Mouse (Mus musculus) heart, embryonic 10.5 days (tissue): Measurements from ENCODE around the gene Thbs3. TPM values are rescaled to one million over a fixed set of nuclear protein-coding genes. Genes with fewer than 3 reads are reported as not detected.

Source experiments
- DNase-seq: peaks from one replicate; pipeline ENCODE4 v3.0.0-alpha.2; 2017; ENCODE audit warnings: low spot score
- H3K27ac ChIP-seq: fragments of 300-500 bp; sonication (generic); 2 replicates; pipeline ENCODE4 v1.5.1; 2016; ENCODE audit warnings: mild to moderate bottlenecking
- H3K27me3 ChIP-seq: fragments of 300-500 bp; sonication (generic); 2 replicates; pipeline ENCODE4 v1.6.1; 2016; ENCODE audit warnings: mild to moderate bottlenecking; ENCODE audit not compliant: poor library complexity, insufficient read depth, severe bottlenecking
- H3K36me3 ChIP-seq: fragments of 300-500 bp; sonication (generic); 2 replicates; pipeline ENCODE4 v1.6.1; 2016; ENCODE audit warnings: mild to moderate bottlenecking, moderate library complexity
- H3K4me1 ChIP-seq: fragments of 300-500 bp; sonication (generic); 2 replicates; pipeline ENCODE4 v1.6.1; 2016; ENCODE audit warnings: mild to moderate bottlenecking
- H3K4me3 ChIP-seq: fragments of 300-500 bp; sonication (generic); 2 replicates; pipeline ENCODE4 v1.5.1; 2016; ENCODE audit warnings: mild to moderate bottlenecking, moderate library complexity
- H3K9me3 ChIP-seq: fragments of 300-500 bp; sonication (generic); 2 replicates; pipeline ENCODE4 v1.6.1; 2016; ENCODE audit warnings: mild to moderate bottlenecking, moderate library complexity
- WGBS: fragments of 180-500 bp; shearing (Covaris S2); methylation state at CpG from one replicate; pipeline ENCODE4 v1.1.7; 2016; 5-methylcytosine and 5-hydroxymethylcytosine counted together
- polyA plus RNA-seq: library from polyadenylated mRNA; unstranded; fragments of >200 nt; fragmentation: Nextera tagmentation; extraction: Ambion mirVana; gene quantifications from 2 replicates; pipeline ENCODE4 v1.2.1, GENCODE M21; 2016

Gene Thbs3
- polyA plus RNA-seq, 1 experiment from 2014 or later = 20.0 TPM

DNA sequence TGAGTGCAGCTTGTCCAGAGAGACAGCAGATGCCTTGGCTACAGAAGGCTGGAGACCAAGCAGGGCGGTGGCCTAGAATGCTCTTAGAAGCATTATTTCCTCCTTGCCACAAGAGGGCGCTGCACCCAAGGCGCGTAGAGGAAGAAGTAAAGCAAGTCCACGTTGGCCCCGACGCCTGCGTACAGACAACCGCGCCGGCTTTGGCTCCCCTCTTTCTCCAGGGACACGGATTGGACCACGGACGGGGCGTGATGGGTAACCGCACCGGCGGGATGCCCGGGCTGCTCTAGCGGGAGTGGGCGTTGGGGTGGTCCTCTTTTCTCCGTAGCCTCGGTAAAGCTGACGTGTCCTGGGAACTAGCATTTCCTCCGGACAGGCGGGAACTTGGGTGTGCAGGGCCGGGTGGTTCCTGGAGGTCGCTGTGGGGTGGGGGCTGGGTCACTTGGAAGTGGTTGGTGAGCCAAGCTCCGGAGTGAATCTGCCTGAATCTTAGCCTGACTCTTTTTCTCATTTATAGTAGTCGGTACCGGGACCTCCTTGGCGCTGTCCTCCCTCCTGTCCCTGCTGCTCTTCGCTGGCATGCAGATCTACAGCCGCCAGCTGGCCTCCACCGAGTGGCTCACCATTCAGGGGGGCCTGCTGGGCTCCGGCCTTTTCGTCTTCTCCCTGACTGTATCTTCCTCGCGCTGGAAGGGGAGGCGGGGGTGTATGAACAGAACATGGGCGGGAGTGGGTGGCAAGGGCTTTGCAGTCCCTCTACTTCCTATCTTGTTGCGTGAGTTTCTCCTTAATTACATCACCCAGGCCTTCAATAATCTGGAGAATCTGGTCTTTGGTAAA lies 31.5 kb downstream of the Thbs3 start, which contains the start of gene Trim46:
Trim46 (minus strand) TSS at position 49 of the 840 bp plus-strand sequence.
- H3K27ac ChIP-seq = peak within 1 kb of the TSS; percentile 92
- under 1% methylated on average over 42 of the region's 42 CpGs for WGBS
- peaks cover 28% of the 10 kb centered on the region for H3K27me3 ChIP-seq
- H3K36me3 ChIP-seq = peaks cover 24% of the 10 kb centered on the region
- DNase-seq = peak; percentile 97
- peak within 1 kb of the TSS; percentile 77 for H3K4me3 ChIP-seq
- no peaks in the 10 kb centered on the region for H3K9me3 ChIP-seq
- H3K4me1 ChIP-seq = peaks cover 60% of the 10 kb centered on the region

GRCm38 (mm10) chr3:89247466-89247865 lies 32.5 kb downstream of the Thbs3 start:
- peaks cover 24% of the 10 kb centered on the region for H3K36me3 ChIP-seq
- 0 out of 2 replicates have a peak overlapping the region, but pooled peaks have one; percentile 92 for H3K27ac ChIP-seq
- no peaks in the 10 kb centered on the region for H3K9me3 ChIP-seq
- no peak for DNase-seq
- peaks cover 37% of the 10 kb centered on the region for H3K27me3 ChIP-seq
- H3K4me1 ChIP-seq = peaks cover 69% of the 10 kb centered on the region
- WGBS = 81% methylated on average over 4 of the region's 4 CpGs
- H3K4me3 ChIP-seq = peak overlapping the region; percentile 77

GRCm38 (mm10) chr3:89250435-89251040 lies 35.6 kb downstream of the Thbs3 start:
- DNase-seq = no peak
- WGBS = 13% methylated on average over 7 of the region's 7 CpGs
- Histone ChIP-seq H3K9me3 (no peaks in the 10 kb centered on the region), H3K4me1 (peaks cover 47% of the 10 kb centered on the region), H3K27ac (peak overlapping the region; percentile 29), H3K4me3 (no peak overlapping the region), H3K36me3 (peaks cover 24% of the 10 kb centered on the region), H3K27me3 (peaks cover 13% of the 10 kb centered on the region)

GRCm38 (mm10) chr3:89251365-89251895 lies 36.5 kb downstream of the Thbs3 start:
- Histone ChIP-seq H3K4me1 (peaks cover 41% of the 10 kb centered on the region), H3K27me3 (peaks cover 11% of the 10 kb centered on the region), H3K36me3 (peaks cover 24% of the 10 kb centered on the region), H3K9me3 (no peaks in the 10 kb centered on the region), H3K27ac (peak overlapping the region; percentile 76), H3K4me3 (peak overlapping the region; percentile 46)
- WGBS = 5% methylated on average over 17 of the region's 17 CpGs
- DNase-seq = no peak

- WGBS = 81% methylated on average over 5 of the region's 5 CpGs
- Histone ChIP-seq H3K4me3 (no peak overlapping the region), H3K9me3 (no peaks in the 10 kb centered on the region), H3K27me3 (peaks cover 15% of the 10 kb centered on the region), H3K27ac (no peak overlapping the region), H3K4me1 (peaks cover 26% of the 10 kb centered on the region), H3K36me3 (no peaks in the 10 kb centered on the region)
- no peak for DNase-seq
These were observed 40.0 kb downstream of the Thbs3 start for GRCm38 (mm10) chr3:89254994-89255393.

DNA sequence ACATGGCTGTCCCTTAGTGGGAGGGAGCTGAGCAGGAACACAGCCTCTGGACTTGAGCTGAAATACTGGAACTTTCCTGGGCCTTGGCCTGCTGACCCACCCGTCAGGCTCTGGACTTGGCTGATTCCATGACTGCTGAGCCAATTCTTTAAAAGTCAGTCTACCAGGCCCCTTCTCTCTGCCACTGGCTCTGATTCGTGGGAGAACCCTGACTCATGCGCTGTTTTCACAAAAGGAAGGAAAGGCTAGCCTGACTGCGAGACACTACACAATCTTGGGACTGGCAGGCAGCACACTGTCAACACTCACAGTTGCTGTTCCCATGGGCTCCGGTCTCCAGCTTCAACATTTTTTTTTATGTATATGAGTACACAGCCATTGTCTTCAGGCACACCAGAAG lies 41.2 kb downstream of the Thbs3 start:
- 61% methylated on average over 5 of the region's 5 CpGs for WGBS
- H3K27ac ChIP-seq = no peak overlapping the region

DNA sequence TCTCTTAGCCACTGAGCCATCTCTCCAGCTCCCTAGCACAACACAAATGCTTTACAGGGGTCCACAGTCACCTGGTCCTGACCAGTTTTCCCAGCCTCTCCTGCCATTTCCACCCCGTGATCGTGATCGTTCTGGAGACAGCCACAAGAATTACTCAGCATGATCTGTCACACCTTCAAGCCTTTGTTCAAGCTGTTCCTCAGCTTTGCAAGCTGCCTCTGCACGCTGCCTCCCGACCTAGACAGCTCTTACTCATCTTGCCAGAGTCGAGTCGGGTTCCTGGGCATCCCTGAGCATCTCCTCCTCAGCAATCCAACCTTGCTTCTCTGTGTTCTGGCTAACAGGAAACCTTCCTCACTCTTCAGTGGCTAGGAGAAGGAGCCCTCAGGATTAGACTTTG lies 44.1 kb downstream of the Thbs3 start, which contains the start of gene Dpm3:
Dpm3 (plus strand) TSS at position 283 of the 400 bp plus-strand sequence.
- DNase-seq = no peak
- Histone ChIP-seq H3K4me3 (no peak within 1 kb of the TSS), H3K36me3 (no peaks in the 10 kb centered on the region), H3K4me1 (0 out of 2 replicates have a peak, but pooled peaks cover 4% of the 10 kb centered on the region), H3K27me3 (peaks cover 4% of the 10 kb centered on the region; the same call in 1 of the 2 replicates), H3K9me3 (no peaks in the 10 kb centered on the region), H3K27ac (no peak within 1 kb of the TSS)
- WGBS = 44% methylated on average over 7 of the region's 7 CpGs

More for the DNA sequence above, 41.2 kb downstream of the Thbs3 start:
- no peak for DNase-seq
- Histone ChIP-seq H3K36me3 (no peaks in the 10 kb centered on the region), H3K4me1 (peaks cover 14% of the 10 kb centered on the region), H3K9me3 (no peaks in the 10 kb centered on the region), H3K4me3 (no peak overlapping the region), H3K27me3 (peaks cover 15% of the 10 kb centered on the region)

DNA sequence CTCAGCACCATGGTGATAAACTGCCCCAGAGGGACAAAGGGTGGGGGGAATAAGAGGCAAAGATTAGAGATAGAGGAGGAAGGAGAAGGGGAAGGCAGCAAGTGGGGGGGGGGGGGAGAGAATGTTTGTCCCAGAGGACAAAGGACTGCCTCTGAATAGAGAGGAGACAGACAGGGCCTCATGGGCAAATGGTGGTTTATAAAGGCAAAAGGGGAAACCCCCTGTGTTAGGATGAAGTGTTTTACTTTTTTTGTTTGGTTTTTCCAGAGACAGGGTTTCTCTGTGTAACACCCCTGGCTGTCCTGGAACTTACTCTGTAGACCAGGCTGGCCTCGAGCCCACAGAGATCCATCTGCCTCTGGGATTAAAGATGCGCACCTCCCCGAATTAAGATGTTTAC lies 45.2 kb downstream of the Thbs3 start:
- WGBS = 74% methylated on average over 3 of the region's 3 CpGs
- Histone ChIP-seq H3K27me3 (peaks cover 4% of the 10 kb centered on the region; the same call in 1 of the 2 replicates), H3K4me1 (0 out of 2 replicates have a peak, but pooled peaks cover 4% of the 10 kb centered on the region)

DNA sequence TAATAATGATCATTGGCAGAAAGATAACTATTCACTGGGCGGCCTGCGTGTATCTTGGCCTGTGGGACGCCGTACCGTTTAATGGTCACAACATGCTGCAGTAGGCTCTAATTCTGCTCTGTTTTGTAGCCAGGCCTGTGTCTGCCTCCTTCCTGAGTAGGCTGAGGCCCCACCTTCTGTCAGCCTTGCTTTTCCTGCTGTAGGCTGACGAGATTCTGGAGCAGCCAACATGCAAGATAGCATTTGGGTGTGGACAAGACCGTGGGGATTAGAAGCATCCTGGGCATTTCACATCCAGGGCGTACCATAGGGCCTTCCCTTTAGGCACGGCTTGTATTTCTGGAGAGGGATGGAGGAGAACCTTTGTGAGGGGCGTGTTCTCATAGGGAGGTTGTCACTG lies 47.4 kb downstream of the Thbs3 start:
- WGBS = 51% methylated on average over 10 of the region's 10 CpGs
- Histone ChIP-seq H3K27ac (no peak overlapping the region; the same call in 1 of the 2 replicates), H3K36me3 (no peaks in the 10 kb centered on the region), H3K9me3 (no peaks in the 10 kb centered on the region), H3K4me1 (peaks cover 19% of the 10 kb centered on the region), H3K27me3 (peaks cover 4% of the 10 kb centered on the region; the same call in 1 of the 2 replicates), H3K4me3 (no peak overlapping the region)
- no peak for DNase-seq

More for the DNA sequence above, 45.2 kb downstream of the Thbs3 start:
- no peak overlapping the region for H3K27ac ChIP-seq
- DNase-seq = no peak
- H3K4me3 ChIP-seq = no peak overlapping the region
- no peaks in the 10 kb centered on the region for H3K9me3 ChIP-seq
- no peaks in the 10 kb centered on the region for H3K36me3 ChIP-seq

DNA sequence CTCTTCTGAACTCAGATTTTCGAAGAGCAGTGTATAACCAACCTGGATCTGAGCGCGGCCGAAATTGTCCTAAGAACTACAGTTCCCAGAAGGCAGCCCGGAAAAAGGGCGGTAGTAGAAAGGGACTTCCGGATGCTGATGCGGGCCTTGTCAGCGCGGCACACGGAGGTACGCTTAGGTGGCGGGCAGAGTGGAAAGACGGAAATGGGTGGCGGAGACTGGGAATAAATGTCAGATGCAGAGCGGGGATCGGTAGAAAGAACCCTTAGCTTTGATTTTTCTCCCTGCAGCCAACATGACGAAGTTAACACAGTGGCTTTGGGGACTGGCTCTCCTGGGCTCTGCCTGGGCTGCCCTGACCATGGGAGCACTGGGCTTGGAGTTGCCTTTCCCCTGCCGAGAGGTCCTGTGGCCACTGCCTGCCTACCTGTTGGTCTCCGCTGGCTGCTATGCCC lies 51.5 kb downstream of the Thbs3 start:
- DNase-seq = peak; percentile 93
- Histone ChIP-seq H3K27me3 (no peaks in the 10 kb centered on the region), H3K27ac (peak overlapping the region; percentile 94), H3K36me3 (0 out of 2 replicates have a peak, but pooled peaks cover 6% of the 10 kb centered on the region), H3K9me3 (no peaks in the 10 kb centered on the region), H3K4me3 (peak overlapping the region; percentile 85), H3K4me1 (peaks cover 55% of the 10 kb centered on the region)
- under 1% methylated on average over 20 of the region's 20 CpGs for WGBS

GRCm38 (mm10) chr3:89268916-89269315 lies 53.9 kb downstream of the Thbs3 start:
- Histone ChIP-seq H3K4me3 (peak overlapping the region; percentile 66; the same call in 1 of the 2 replicates), H3K27me3 (no peaks in the 10 kb centered on the region), H3K36me3 (peaks cover 25% of the 10 kb centered on the region), H3K4me1 (peaks cover 55% of the 10 kb centered on the region), H3K9me3 (no peaks in the 10 kb centered on the region), H3K27ac (peak overlapping the region; percentile 91; the same call in 1 of the 2 replicates)
- WGBS = 49% methylated on average over 8 of the region's 8 CpGs
- DNase-seq = no peak

- Histone ChIP-seq H3K27me3 (no peaks in the 10 kb centered on the region), H3K4me3 (peak within 1 kb of the TSS; percentile 66), H3K9me3 (no peaks in the 10 kb centered on the region), H3K27ac (peak within 1 kb of the TSS; percentile 91), H3K4me1 (peaks cover 55% of the 10 kb centered on the region), H3K36me3 (peaks cover 33% of the 10 kb centered on the region)
- peak; percentile 87 for DNase-seq
- WGBS = 3% methylated on average over 39 of the region's 39 CpGs
These were observed 55.2 kb downstream of the Thbs3 start, which contains the start of gene Slc50a1 for GRCm38 (mm10) chr3:89270051-89270755. Gene Slc50a1, minus strand, starts transcription at chr3:89270570.
